Mouse (Mus musculus) neural tube, embryonic 12.5 days (tissue): ENCODE measurements around the gene Fndc1. TPM values are rescaled to one million over a fixed set of nuclear protein-coding genes. Genes with fewer than 3 reads are reported as not detected.

Source experiments
- ATAC-seq: fragments of 200-750 bp; cut with Nextera tagmentation; 2 replicates; pipeline ENCODE4 v1.8.0; 2017; ENCODE audit warnings: low read depth, mild to moderate bottlenecking, moderate TSS enrichment, moderate library complexity; ENCODE audit not compliant: low FRiP score
- H3K27ac ChIP-seq: fragments of 300-500 bp; sonication (generic); 2 replicates; pipeline ENCODE4 v1.5.1; 2016
- H3K27me3 ChIP-seq: fragments of 300-500 bp; sonication (generic); replicated peaks from 2 replicates; pipeline ENCODE4 v1.6.1; 2016; ENCODE audit warnings: mild to moderate bottlenecking
- H3K36me3 ChIP-seq: fragments of 300-500 bp; sonication (generic); 2 replicates; pipeline ENCODE4 v1.6.1; 2016; ENCODE audit warnings: mild to moderate bottlenecking
- H3K4me1 ChIP-seq: fragments of 300-500 bp; sonication (generic); 2 replicates; pipeline ENCODE4 v1.6.1; 2016
- H3K4me2 ChIP-seq: fragments of 300-500 bp; sonication (generic); replicated peaks from 2 replicates; pipeline ENCODE4 v1.6.1; 2016; ENCODE audit warnings: mild to moderate bottlenecking
- H3K4me3 ChIP-seq: fragments of 300-500 bp; sonication (generic); 2 replicates; pipeline ENCODE4 v1.5.1; 2016
- H3K9ac ChIP-seq: fragments of 300-500 bp; sonication (generic); 2 replicates; pipeline ENCODE4 v1.6.1; 2016; ENCODE audit warnings: mild to moderate bottlenecking
- H3K9me3 ChIP-seq: fragments of 300-500 bp; sonication (generic); 2 replicates; pipeline ENCODE4 v1.6.1; 2016; ENCODE audit warnings: mild to moderate bottlenecking
- WGBS: fragments of 180-500 bp; shearing (Covaris S2); methylation state at CpG from one replicate; pipeline ENCODE4 v1.1.7; 2016; 5-methylcytosine and 5-hydroxymethylcytosine counted together
- microRNA-seq: library from miRNA; unstranded; fragments of <30 nt; microRNA quantifications from one replicate; pipeline ENCODE4, GENCODE M21; 2017
- polyA plus RNA-seq: library from polyadenylated mRNA; unstranded; fragments of >200 nt; fragmentation: Nextera tagmentation; extraction: Ambion mirVana; gene quantifications from 2 replicates; pipeline ENCODE4 v1.2.1, GENCODE M21; 2016

The Fndc1 gene
- polyA plus RNA-seq, 1 experiment from 2014 or later = 2.1 TPM

- Histone ChIP-seq H3K4me2 (no peak overlapping the region), H3K4me1 (no peaks in the 10 kb centered on the region), H3K27ac (no peak overlapping the region), H3K36me3 (no peaks in the 10 kb centered on the region), H3K4me3 (no peak overlapping the region), H3K9me3 (no peaks in the 10 kb centered on the region), H3K27me3 (no peaks in the 10 kb centered on the region), H3K9ac (no peak overlapping the region)
- 85% methylated on average over 4 of the region's 4 CpGs for WGBS
- no peak for ATAC-seq
Measured at GRCm38 (mm10) chr17:7749051-7749815, 77.9 kb downstream of the Fndc1 start.

- H3K27ac ChIP-seq = no peak overlapping the region
- H3K4me2 ChIP-seq = no peak overlapping the region
- no peak for ATAC-seq
- no peaks in the 10 kb centered on the region for H3K4me1 ChIP-seq
- H3K36me3 ChIP-seq = no peaks in the 10 kb centered on the region
- H3K27me3 ChIP-seq = no peaks in the 10 kb centered on the region
- H3K4me3 ChIP-seq = no peak overlapping the region
- H3K9me3 ChIP-seq = no peaks in the 10 kb centered on the region
- 88% methylated on average over 3 of the region's 3 CpGs for WGBS
- no peak overlapping the region for H3K9ac ChIP-seq
Measured at GRCm38 (mm10) chr17:7746841-7747240, 80.3 kb downstream of the Fndc1 start.

GRCm38 (mm10) chr17:7744976-7745375, 82.1 kb downstream of the Fndc1 start:
- H3K9me3 ChIP-seq = no peaks in the 10 kb centered on the region
- H3K4me1 ChIP-seq = no peaks in the 10 kb centered on the region
- no peak overlapping the region for H3K4me2 ChIP-seq
- H3K27me3 ChIP-seq = no peaks in the 10 kb centered on the region
- ATAC-seq = no peak
- H3K36me3 ChIP-seq = no peaks in the 10 kb centered on the region
- 88% methylated on average over 4 of the region's 4 CpGs for WGBS
- H3K4me3 ChIP-seq = no peak overlapping the region
- H3K9ac ChIP-seq = no peak overlapping the region
- no peak overlapping the region for H3K27ac ChIP-seq

- Histone ChIP-seq H3K27ac (no peak overlapping the region), H3K4me1 (no peaks in the 10 kb centered on the region), H3K4me3 (no peak overlapping the region), H3K9ac (no peak overlapping the region), H3K27me3 (no peaks in the 10 kb centered on the region), H3K36me3 (no peaks in the 10 kb centered on the region), H3K9me3 (no peaks in the 10 kb centered on the region), H3K4me2 (no peak overlapping the region)
- ATAC-seq = no peak
- WGBS = 25% methylated on average over 2 of the region's 2 CpGs
Measured at GRCm38 (mm10) chr17:7740988-7741387, 86.1 kb downstream of the Fndc1 start.

GRCm38 (mm10) chr17:7722991-7723390, 104.1 kb downstream of the Fndc1 start:
- Histone ChIP-seq H3K27me3 (no peaks in the 10 kb centered on the region), H3K27ac (no peak overlapping the region), H3K4me2 (no peak overlapping the region), H3K4me3 (no peak overlapping the region), H3K36me3 (no peaks in the 10 kb centered on the region), H3K9me3 (no peaks in the 10 kb centered on the region), H3K4me1 (no peaks in the 10 kb centered on the region), H3K9ac (no peak overlapping the region)
- no peak for ATAC-seq
- 70% methylated on average over 4 of the region's 4 CpGs for WGBS

- Histone ChIP-seq H3K4me3 (no peak overlapping the region), H3K27ac (no peak overlapping the region), H3K4me1 (no peaks in the 10 kb centered on the region), H3K27me3 (no peaks in the 10 kb centered on the region), H3K36me3 (no peaks in the 10 kb centered on the region), H3K9ac (no peak overlapping the region), H3K9me3 (no peaks in the 10 kb centered on the region), H3K4me2 (no peak overlapping the region)
- WGBS = 76% methylated on average over 1 of the region's 1 CpGs
- ATAC-seq = no peak
Measured at GRCm38 (mm10) chr17:7718886-7719285, 108.2 kb downstream of the Fndc1 start.

GRCm38 (mm10) chr17:7717945-7718344, 109.2 kb downstream of the Fndc1 start:
- Histone ChIP-seq H3K4me3 (no peak overlapping the region), H3K4me2 (no peak overlapping the region), H3K27me3 (no peaks in the 10 kb centered on the region), H3K27ac (no peak overlapping the region), H3K4me1 (no peaks in the 10 kb centered on the region), H3K36me3 (no peaks in the 10 kb centered on the region), H3K9ac (no peak overlapping the region), H3K9me3 (no peaks in the 10 kb centered on the region)
- ATAC-seq = no peak
- 83% methylated on average over 6 of the region's 6 CpGs for WGBS

GRCm38 (mm10) chr17:7713020-7713419, 114.1 kb downstream of the Fndc1 start:
- no peak overlapping the region for H3K4me2 ChIP-seq
- no peak for ATAC-seq
- H3K27ac ChIP-seq = no peak overlapping the region
- no peaks in the 10 kb centered on the region for H3K4me1 ChIP-seq
- H3K36me3 ChIP-seq = no peaks in the 10 kb centered on the region
- no peaks in the 10 kb centered on the region for H3K9me3 ChIP-seq
- H3K4me3 ChIP-seq = no peak overlapping the region
- 70% methylated on average over 2 of the region's 2 CpGs for WGBS
- no peaks in the 10 kb centered on the region for H3K27me3 ChIP-seq
- H3K9ac ChIP-seq = no peak overlapping the region

- no peaks in the 10 kb centered on the region for H3K9me3 ChIP-seq
- H3K27me3 ChIP-seq = no peaks in the 10 kb centered on the region
- H3K4me2 ChIP-seq = no peak overlapping the region
- no peak overlapping the region for H3K9ac ChIP-seq
- no peak overlapping the region for H3K27ac ChIP-seq
- H3K4me1 ChIP-seq = no peaks in the 10 kb centered on the region
- 75% methylated on average over 4 of the region's 4 CpGs for WGBS
- no peak for ATAC-seq
- no peak overlapping the region for H3K4me3 ChIP-seq
- no peaks in the 10 kb centered on the region for H3K36me3 ChIP-seq
Measured at GRCm38 (mm10) chr17:7707073-7707472, 120.0 kb downstream of the Fndc1 start.

- H3K36me3 ChIP-seq = no peaks in the 10 kb centered on the region
- WGBS = 86% methylated on average over 4 of the region's 4 CpGs
- no peak overlapping the region for H3K27ac ChIP-seq
- no peak for ATAC-seq
- H3K4me1 ChIP-seq = no peaks in the 10 kb centered on the region
- no peaks in the 10 kb centered on the region for H3K9me3 ChIP-seq
- no peak overlapping the region for H3K9ac ChIP-seq
- no peak overlapping the region for H3K4me3 ChIP-seq
- H3K4me2 ChIP-seq = no peak overlapping the region
- H3K27me3 ChIP-seq = no peaks in the 10 kb centered on the region
Measured at GRCm38 (mm10) chr17:7690271-7690670, 136.8 kb downstream of the Fndc1 start.

Small RNA genes lying within 50 kb of the gene (microRNA-seq; reads per million reads assigned to microRNA genes)
- gene Gm25872 = not detected

Other genes with a start within 250 kb of the Fndc1 start
- gene Tagap, start 98.7 kb upstream of the Fndc1 start, polyA plus RNA-seq = 0.28 and 0.65 TPM in 2 replicates
- gene Rsph3a, start 118.3 kb upstream of the Fndc1 start, polyA plus RNA-seq = 73.9 and 74.1 TPM in 2 replicates